Mouse (Mus musculus): ENCODE measurements around the gene Pbx2.

Gene Pbx2

DNA sequence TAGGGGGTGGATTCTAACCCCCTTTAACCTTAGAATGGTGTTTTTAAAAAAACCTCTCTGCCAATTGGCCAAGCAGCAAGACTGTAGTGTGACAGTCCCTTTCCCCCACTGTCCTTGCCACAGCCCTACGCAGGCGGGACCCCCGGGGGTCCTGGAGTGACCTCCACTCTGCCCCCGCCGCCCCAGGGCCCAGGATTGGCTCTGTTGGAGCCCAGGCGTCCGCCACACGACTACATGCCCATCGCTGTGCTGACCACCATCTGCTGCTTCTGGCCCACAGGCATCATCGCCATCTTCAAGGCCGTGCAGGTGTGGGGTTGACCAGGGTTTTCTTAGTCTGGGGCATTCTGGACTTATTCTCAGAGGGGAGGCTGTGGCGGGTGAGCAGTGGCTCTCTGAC is 40.6 kb downstream of the Pbx2 start:
- DNase-seq, result peak; percentile 38

DNA sequence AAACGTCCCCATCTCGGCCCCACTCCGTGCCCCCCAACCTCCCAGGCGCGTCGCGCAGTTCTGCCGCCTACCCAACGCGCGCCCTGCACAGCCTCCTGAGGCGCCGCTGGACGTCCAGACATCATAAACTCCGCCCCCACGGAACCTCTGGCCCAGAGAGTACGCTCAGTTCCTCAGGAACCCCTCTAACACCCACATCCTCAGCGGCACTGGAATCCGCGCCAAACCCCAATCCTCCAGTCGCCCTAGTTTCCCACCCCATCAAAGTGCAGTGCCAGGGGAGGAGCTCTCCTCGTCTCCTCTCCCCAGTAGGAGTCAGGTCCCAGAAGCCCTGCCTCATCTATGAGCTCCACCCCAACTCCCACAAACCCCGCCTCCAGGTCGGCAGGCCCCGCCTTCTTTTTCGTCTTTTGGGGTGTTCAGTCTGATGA is 41.2 kb downstream of the Pbx2 start:
- peak; percentile 89 for DNase-seq

DNA sequence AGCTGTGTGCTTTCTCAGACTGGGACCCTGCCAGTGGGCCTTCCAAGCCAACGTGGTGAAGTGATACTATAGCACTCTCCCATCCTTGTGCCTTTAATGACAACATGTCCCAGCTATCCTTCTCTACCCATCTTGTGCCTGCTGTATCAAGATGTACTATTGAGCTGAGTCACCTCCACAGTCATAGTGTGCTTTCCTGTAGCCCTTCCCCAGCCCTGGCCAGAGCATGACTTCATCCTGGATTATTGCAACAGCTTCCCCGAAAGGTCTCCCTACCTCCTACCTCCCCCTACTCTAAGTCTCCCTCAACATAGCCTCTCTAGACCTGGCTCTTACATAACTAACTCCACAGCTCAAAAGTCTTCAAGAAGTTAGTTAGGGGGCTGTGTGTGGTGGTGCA is 44.6 kb downstream of the Pbx2 start:
- no peak for DNase-seq

DNA sequence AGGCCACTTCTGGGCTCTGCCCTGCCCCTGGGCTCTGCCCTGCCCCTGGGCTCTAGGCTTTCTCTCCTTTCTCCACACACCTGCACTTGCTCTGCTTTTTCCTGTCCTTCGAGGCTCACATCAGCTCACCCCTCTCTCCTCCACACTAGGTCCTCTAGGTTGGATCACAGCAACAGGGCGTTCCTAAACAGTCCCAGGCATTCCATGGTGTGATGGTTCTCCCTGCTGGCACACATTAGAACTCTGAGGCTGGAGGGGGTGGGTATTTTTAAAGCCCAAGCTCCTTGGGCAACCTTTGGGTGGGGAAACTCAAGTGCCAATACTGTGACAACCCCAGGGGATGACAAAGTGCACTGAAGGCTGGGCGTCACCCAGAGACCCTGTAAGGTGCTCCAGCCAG is 46.4 kb downstream of the Pbx2 start:
- DNase-seq, result no peak

DNA sequence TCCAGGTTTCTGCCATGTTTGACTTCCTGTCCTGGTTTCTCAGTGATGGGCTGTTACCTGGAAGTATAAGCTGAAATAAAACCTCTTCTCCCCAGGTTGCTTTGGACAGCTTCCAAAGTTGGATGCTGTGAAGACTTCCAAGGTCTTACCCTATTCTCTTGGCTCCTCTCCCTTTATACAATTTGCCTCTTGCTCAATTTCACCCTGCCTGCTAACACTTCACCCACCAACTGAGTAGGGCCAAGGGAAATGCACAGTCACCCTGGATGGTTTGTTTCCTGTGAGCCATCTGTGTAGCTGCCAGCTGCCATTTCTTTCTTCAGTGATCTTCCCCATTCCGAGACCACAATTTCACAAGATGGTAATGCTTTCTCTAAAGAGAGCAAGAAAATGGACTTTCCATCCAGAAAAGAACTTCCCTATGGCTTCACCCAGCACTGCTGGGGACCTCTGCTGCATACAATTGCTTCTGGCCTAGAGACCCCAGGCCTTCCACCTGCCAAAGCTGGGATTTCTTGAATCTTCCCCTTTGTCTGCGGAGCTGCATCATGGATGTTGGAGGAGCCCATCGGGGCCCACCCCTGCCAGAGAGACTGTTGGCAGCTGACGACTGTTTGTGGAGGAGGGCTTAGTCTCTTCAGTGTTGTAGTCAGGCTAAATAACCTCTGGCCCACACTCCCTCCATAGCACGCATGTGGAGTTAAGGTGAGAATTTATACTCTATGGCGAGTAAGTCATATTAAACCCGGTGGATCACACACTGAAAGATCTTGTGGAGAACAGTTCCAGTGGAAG is 48.6 kb downstream of the Pbx2 start:
- no peak for DNase-seq

DNA sequence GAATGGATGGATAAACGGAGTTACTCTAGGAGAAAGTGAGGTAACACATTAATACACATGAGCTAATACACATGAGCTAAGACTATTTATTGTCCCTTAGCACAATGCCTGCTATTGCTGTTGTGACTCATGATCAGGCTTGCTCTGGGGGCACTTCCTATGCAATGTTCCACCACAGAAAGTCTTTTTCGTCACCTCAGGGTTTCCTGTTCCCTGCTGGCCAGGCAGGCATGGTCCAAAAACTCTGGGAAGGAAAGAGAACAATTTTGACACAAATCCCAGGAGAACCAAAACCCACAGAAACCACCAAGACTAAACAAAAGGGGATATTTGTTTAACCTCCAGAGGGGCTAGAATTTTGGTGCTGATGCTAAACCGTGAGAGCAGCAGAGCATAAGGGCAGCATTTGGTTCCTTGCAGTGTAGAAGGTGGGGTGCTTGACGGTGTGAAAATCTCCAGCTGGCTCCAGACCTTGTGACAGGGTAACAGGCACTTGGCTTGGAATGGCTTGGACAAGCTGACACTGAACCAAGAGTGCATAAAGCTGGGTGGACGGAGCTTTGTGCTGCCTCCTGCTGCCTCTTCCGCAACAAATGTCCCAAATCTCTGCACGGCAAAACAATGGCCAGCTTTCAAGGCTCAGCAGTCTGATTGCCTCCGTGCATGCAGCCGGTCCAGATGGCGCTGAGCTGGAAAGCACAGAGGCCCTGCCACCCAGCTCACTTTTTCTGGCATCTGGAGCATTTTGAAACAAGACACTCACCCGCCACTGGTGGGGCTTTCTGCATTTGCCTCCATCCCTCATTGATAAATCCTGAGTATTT is 49.9 kb downstream of the Pbx2 start:
- DNase-seq, result no peak

DNA sequence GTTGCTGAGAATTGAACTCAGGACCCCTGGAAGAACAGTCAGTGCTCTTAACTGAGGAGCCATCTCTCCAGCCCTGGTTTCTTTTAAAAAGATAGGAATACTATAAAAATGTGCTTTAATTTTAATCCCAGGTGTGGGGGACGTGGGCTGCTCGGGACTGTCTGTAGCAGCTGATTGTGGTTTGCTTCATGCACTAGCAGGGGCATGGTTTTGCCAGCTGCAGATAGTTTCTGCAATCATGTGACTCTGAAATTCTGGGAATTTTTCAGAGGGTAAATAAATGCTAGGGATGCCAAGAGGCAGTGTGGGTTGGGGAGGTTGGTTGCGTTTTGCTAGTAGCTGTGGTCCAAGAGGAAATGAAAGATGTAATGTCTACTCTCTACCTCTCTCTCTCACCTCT is 50.9 kb downstream of the Pbx2 start:
- no peak for DNase-seq

DNA sequence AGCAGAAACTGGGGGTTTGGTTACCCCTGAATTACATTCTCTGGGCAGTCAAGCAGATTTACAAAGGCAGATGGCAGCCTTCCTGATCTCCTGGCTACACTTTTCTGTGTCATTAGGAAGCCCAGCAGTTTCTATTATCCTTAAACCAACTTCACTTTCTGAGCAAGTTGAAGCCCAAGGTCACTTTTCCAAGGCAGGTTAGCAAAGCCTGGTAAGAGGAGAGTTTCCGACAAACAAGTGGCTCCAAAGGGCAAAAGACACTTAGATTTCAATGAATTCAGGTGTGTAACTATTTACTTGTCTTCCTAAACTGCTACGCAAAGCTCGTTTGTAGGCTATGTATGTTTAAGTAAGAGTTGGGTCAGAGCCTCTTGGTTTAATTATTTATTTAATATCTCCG is 52.3 kb downstream of the Pbx2 start:
- no peak for DNase-seq

DNA sequence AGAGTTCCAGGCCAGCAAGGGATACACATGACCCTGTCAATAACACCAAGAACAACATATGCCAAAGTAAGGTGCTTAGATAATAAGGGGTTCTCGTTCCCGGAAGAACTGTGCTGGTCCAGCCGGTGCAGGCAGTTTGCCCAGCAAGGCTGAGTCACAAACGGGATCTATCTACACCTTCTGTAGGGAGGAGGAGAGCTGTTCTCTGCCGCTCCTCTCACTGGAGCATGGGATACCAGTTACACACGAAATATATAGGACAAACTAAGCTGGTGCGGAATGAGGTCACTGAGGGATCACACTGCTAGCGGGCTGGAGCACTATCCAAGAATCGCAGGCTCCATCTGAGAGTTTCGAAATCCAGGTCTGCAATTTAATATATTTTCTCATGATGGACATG is 52.9 kb downstream of the Pbx2 start:
- DNase-seq, result no peak

DNA sequence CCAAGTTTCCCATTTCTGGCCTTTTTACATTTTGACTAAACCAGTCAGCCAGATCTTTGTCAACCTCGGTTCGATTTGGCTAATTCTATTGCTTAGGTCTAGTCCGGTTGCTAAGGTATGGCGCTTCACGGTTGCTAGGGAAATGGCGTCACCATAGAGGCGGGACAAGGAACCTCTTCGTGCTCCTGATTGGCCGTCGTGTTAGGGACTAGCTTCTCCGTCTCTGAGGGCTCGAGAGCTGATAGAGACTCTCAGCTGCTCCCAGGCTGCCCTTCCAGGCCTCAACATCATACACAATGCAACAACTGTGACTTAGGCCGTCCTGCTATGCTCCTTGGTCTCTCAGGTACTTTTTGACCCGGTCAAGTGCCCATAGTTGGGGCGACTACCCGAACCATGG is 53.5 kb downstream of the Pbx2 start, which contains the start of gene Fkbpl:
Fkbpl (plus strand) TSS at position 157 of the 400 bp plus-strand sequence.
- DNase-seq, result peak; percentile 97

DNA sequence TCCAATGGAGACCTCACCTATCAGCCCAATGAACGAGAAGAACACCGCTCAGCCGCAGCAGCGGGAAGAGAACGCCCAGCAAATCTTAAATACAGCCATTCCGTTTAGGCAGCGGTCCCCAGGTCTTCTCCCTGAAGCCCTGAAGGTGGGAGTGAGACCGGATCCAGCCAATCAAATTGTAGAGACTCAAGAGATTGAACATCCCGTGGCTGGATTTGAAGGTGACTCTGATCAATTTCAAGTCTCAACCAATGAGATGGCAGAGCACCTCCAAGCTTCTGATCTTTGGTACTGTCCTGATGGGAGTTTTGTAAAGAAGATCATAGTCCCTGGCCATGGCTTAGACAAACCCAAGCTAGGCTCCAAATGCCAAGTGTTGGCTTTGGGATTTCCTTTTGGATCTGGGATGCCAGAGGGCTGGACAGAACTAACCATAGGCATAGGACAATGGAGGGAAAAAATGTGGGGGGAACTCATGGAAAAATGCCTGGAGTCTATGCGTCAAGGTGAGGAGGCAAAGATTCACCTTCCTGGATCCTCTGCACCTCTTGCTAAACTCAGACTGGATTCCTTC is 54.3 kb downstream of the Pbx2 start:
- no peak for DNase-seq

DNA sequence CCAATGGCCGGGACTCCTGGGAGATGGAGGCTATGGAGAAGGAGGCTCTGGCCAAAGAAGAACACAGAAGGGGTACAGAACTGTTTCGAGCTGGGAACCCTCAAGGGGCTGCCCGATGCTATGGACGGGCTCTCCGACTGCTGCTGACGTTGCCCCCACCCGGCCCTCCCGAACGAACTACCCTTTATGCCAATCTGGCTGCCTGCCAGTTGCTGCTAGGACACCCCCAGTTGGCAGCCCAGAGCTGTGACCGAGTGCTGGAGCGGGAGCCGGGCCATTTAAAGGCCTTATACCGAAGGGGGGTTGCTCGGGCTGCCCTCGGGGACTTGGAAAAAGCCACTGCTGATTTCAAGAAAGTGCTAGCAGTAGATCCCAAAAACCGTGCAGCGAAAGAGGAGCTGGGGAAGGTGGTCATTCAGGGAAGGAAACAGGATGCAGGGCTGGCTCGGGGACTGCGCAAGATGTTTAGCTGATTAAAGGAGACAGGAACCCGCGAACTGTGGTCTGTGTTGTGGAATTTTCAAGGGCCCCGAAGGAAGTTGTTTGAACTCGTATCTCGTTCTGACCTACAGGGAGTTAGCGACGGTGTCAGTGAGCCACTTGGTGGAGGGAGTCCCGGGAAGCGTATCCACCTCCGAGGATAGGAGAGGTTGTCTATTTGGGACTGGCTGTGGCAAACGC is 54.9 kb downstream of the Pbx2 start:
- DNase-seq, result no peak

All from thymus, postnatal 25 days (tissue).